In genomic region chr10:60536098-60536811, GRCm38 (mm10) we compare ENCODE assay signal across 8 mouse cellular contexts.
A peak's percentile ranks its signal among the peaks of the same experiment; 100 is the strongest.
DNase-seq lines count a peak whose midpoint lies in the region; ATAC-seq and TF ChIP-seq lines count a peak whose summit lies in the region.

No protein-coding gene starts in this region.

- H3K36me3 ChIP-seq in hindbrain, embryonic 13.5 days: no peaks in the 10 kb centered on the region
- no peaks in the 10 kb centered on the region for H3K36me3 ChIP-seq in lung, postnatal 0 days (ENCODE audit: insufficient read depth, low read length)

- TF ChIP-seq CTCF in lung, postnatal 0 days (IDR thresholded peaks at IDR 0.05): no peak

- no peak overlapping the region for H3K4me3 ChIP-seq in hindbrain, embryonic 13.5 days
- no peak overlapping the region for H3K4me3 ChIP-seq in lung, postnatal 0 days (ENCODE audit: low read depth, low read length)

- H3K4me2 ChIP-seq in hindbrain, embryonic 13.5 days: no peak overlapping the region
- peak overlapping the region; percentile 19; the same call in 1 of the 2 replicates for H3K4me2 ChIP-seq in lung, postnatal 0 days (replicated peaks; ENCODE audit: low read depth, low read length)

- H3K27ac ChIP-seq in hindbrain, embryonic 13.5 days: no peak overlapping the region
- no peak overlapping the region for H3K27ac ChIP-seq in lung, postnatal 0 days (ENCODE audit: low read length)

- TF ChIP-seq EP300 in lung, postnatal 0 days (IDR thresholded peaks at IDR 0.05): no peak

- peak; percentile 89 for ATAC-seq in common myeloid progenitor, adult 5-6 weeks (replicated peaks; ENCODE audit: low read depth, poor library complexity, severe bottlenecking)
- peak; percentile 53; the same call in 1 of the 2 replicates for ATAC-seq in hindbrain, embryonic 13.5 days (ENCODE audit: low FRiP score)
- peak; percentile 64 for ATAC-seq in lung, postnatal 0 days
- ATAC-seq in erythroid progenitor cell, adult 5-6 weeks (replicated peaks; ENCODE audit: low FRiP score, poor library complexity, severe bottlenecking): no peak

- peak; percentile 23 for DNase-seq in adrenal gland, postnatal 10 days
- no peak for DNase-seq in adrenal gland, adult (ENCODE audit: inconsistent age in 2 of 2, low spot score in 1 of 2)
- DNase-seq in lung, postnatal 0 days (ENCODE audit: low spot score): peak; percentile 56
- DNase-seq in thymus, postnatal 10 days (ENCODE audit: low spot score in 2 of 2): peak; percentile 26 to 33
- DNase-seq in frontal cortex, postnatal 36 days (ENCODE audit: low spot score in 2 of 2): no peak

- H3K4me1 ChIP-seq in hindbrain, embryonic 13.5 days (replicated peaks): no peaks in the 10 kb centered on the region
- H3K4me1 ChIP-seq in lung, postnatal 0 days (ENCODE audit: insufficient read depth, low read depth, low read length): no peaks in the 10 kb centered on the region

- no peak overlapping the region for H3K9ac ChIP-seq in hindbrain, embryonic 13.5 days
- no peak overlapping the region for H3K9ac ChIP-seq in lung, postnatal 0 days (replicated peaks; ENCODE audit: low read depth)

- H3K9me3 ChIP-seq in hindbrain, embryonic 13.5 days: no peaks in the 10 kb centered on the region
- no peaks in the 10 kb centered on the region for H3K9me3 ChIP-seq in lung, postnatal 0 days (ENCODE audit: low read length)

- peaks cover 31% of the 10 kb centered on the region for H3K27me3 ChIP-seq in hindbrain, embryonic 13.5 days
- no peaks in the 10 kb centered on the region for H3K27me3 ChIP-seq in lung, postnatal 0 days (replicated peaks; ENCODE audit: insufficient read depth, low read length)

- 14% methylated on average over 12 of the region's 14 CpGs for WGBS in hindbrain, embryonic 13.5 days
- WGBS in lung, postnatal 0 days: 19% methylated on average over 11 of the region's 14 CpGs

Comparison
In these comparisons a context has a peak if more than half of its experiments do, and no peak if none do; other contexts are left out.
1. DNase-seq: peak in adrenal gland, postnatal 10 days (single experiment), lung, postnatal 0 days (single experiment) and thymus, postnatal 10 days (2 of 2); none in adrenal gland, adult (0 of 2) and frontal cortex, postnatal 36 days (0 of 2).